Mouse (Mus musculus): ENCODE results near the gene Elf2. TPM values are rescaled to one million over a fixed set of nuclear protein-coding genes. Genes with fewer than 3 reads are reported as not detected.

The Elf2 gene
- polyA plus RNA-seq, 1 experiment = 106 TPM

GRCm38 (mm10) chr3:51295225-51295624 is 45.2 kb downstream of the Elf2 start:
- 93% methylated on average over 2 of the region's 2 CpGs for WGBS
- TF ChIP-seq POLR2A (IDR thresholded peaks at IDR 0.05; ENCODE audit: control insufficient read depth, extremely low read depth, insufficient read depth, low read length, poor library complexity) = no peak
- no peak for TF ChIP-seq CTCF (IDR thresholded peaks at IDR 0.05; ENCODE audit: borderline replicate concordance, control insufficient read depth, extremely low read depth, insufficient read depth, low read length, poor library complexity)
- Histone ChIP-seq H3K36me3 (ENCODE audit: control insufficient read depth, insufficient read depth, low read length) (peaks cover 5% of the 10 kb centered on the region; the same call in 1 of the 2 replicates), H3K27ac (ENCODE audit: control insufficient read depth, insufficient read depth, low read length) (no peak overlapping the region), H3K4me1 (replicated peaks; ENCODE audit: control insufficient read depth, insufficient read depth, low read length) (0 out of 2 replicates have a peak, but pooled peaks cover 2% of the 10 kb centered on the region), H3K4me3 (ENCODE audit: control insufficient read depth, insufficient read depth, low read length) (no peak overlapping the region), H3K27me3 (ENCODE audit: control insufficient read depth, insufficient read depth, low read length) (no peaks in the 10 kb centered on the region)
- no peak for DNase-seq

GRCm38 (mm10) chr3:51294251-51294650 is 46.2 kb downstream of the Elf2 start:
- H3K27me3 ChIP-seq (ENCODE audit: control insufficient read depth, insufficient read depth, low read length) = no peaks in the 10 kb centered on the region
- peaks cover 5% of the 10 kb centered on the region; the same call in 1 of the 2 replicates for H3K36me3 ChIP-seq (ENCODE audit: control insufficient read depth, insufficient read depth, low read length)
- no peak for TF ChIP-seq POLR2A (IDR thresholded peaks at IDR 0.05; ENCODE audit: control insufficient read depth, extremely low read depth, insufficient read depth, low read length, poor library complexity)
- no peak for TF ChIP-seq CTCF (IDR thresholded peaks at IDR 0.05; ENCODE audit: borderline replicate concordance, control insufficient read depth, extremely low read depth, insufficient read depth, low read length, poor library complexity)
- WGBS = 81% methylated on average over 2 of the region's 2 CpGs
- no peak for DNase-seq
- no peak overlapping the region for H3K4me3 ChIP-seq (ENCODE audit: control insufficient read depth, insufficient read depth, low read length)
- H3K27ac ChIP-seq (ENCODE audit: control insufficient read depth, insufficient read depth, low read length) = no peak overlapping the region
- H3K4me1 ChIP-seq (replicated peaks; ENCODE audit: control insufficient read depth, insufficient read depth, low read length) = 0 out of 2 replicates have a peak, but pooled peaks cover 2% of the 10 kb centered on the region

- peak; percentile 82 for DNase-seq
- H3K36me3 ChIP-seq (ENCODE audit: control insufficient read depth, insufficient read depth, low read length) = no peaks in the 10 kb centered on the region
- no peaks in the 10 kb centered on the region for H3K4me1 ChIP-seq (replicated peaks; ENCODE audit: control insufficient read depth, insufficient read depth, low read length)
- 69% methylated on average over 11 of the region's 11 CpGs for WGBS
- H3K4me3 ChIP-seq (ENCODE audit: control insufficient read depth, insufficient read depth, low read length) = no peak overlapping the region
- H3K27ac ChIP-seq (ENCODE audit: control insufficient read depth, insufficient read depth, low read length) = no peak overlapping the region
- no peaks in the 10 kb centered on the region for H3K27me3 ChIP-seq (ENCODE audit: control insufficient read depth, insufficient read depth, low read length)
- TF ChIP-seq POLR2A (IDR thresholded peaks at IDR 0.05; ENCODE audit: control insufficient read depth, extremely low read depth, insufficient read depth, low read length, poor library complexity) (no peak), CTCF (IDR thresholded peaks at IDR 0.05; ENCODE audit: borderline replicate concordance, control insufficient read depth, extremely low read depth, insufficient read depth, low read length, poor library complexity) (no peak)
These were observed 51.3 kb downstream of the Elf2 start for GRCm38 (mm10) chr3:51288880-51289821.

- H3K27ac ChIP-seq (ENCODE audit: control insufficient read depth, insufficient read depth, low read length) = no peak overlapping the region
- DNase-seq = no peak
- WGBS = 77% methylated on average over 1 of the region's 1 CpGs
These were observed 56.1 kb downstream of the Elf2 start for GRCm38 (mm10) chr3:51284375-51284774.

GRCm38 (mm10) chr3:51281727-51282126 is 58.7 kb downstream of the Elf2 start:
- DNase-seq = no peak
- H3K4me1 ChIP-seq (replicated peaks; ENCODE audit: control insufficient read depth, insufficient read depth, low read length) = peaks cover 2% of the 10 kb centered on the region; the same call in 1 of the 2 replicates
- no peaks in the 10 kb centered on the region for H3K36me3 ChIP-seq (ENCODE audit: control insufficient read depth, insufficient read depth, low read length)
- TF ChIP-seq POLR2A (IDR thresholded peaks at IDR 0.05; ENCODE audit: control insufficient read depth, extremely low read depth, insufficient read depth, low read length, poor library complexity) = no peak
- no peak for TF ChIP-seq CTCF (IDR thresholded peaks at IDR 0.05; ENCODE audit: borderline replicate concordance, control insufficient read depth, extremely low read depth, insufficient read depth, low read length, poor library complexity)
- no peaks in the 10 kb centered on the region for H3K27me3 ChIP-seq (ENCODE audit: control insufficient read depth, insufficient read depth, low read length)
- WGBS = 95% methylated on average over 4 of the region's 4 CpGs
- H3K4me3 ChIP-seq (ENCODE audit: control insufficient read depth, insufficient read depth, low read length) = no peak overlapping the region
- H3K27ac ChIP-seq (ENCODE audit: control insufficient read depth, insufficient read depth, low read length) = no peak overlapping the region

More at GRCm38 (mm10) chr3:51284375-51284774, 56.1 kb downstream of the Elf2 start:
- no peaks in the 10 kb centered on the region for H3K36me3 ChIP-seq (ENCODE audit: control insufficient read depth, insufficient read depth, low read length)
- H3K4me1 ChIP-seq (replicated peaks; ENCODE audit: control insufficient read depth, insufficient read depth, low read length) = no peaks in the 10 kb centered on the region
- no peak overlapping the region for H3K4me3 ChIP-seq (ENCODE audit: control insufficient read depth, insufficient read depth, low read length)
- H3K27me3 ChIP-seq (ENCODE audit: control insufficient read depth, insufficient read depth, low read length) = no peaks in the 10 kb centered on the region
- TF ChIP-seq CTCF (IDR thresholded peaks at IDR 0.05; ENCODE audit: borderline replicate concordance, control insufficient read depth, extremely low read depth, insufficient read depth, low read length, poor library complexity) (no peak), POLR2A (IDR thresholded peaks at IDR 0.05; ENCODE audit: control insufficient read depth, extremely low read depth, insufficient read depth, low read length, poor library complexity) (no peak)

GRCm38 (mm10) chr3:51278433-51278832 is 62.0 kb downstream of the Elf2 start:
- Histone ChIP-seq H3K27ac (ENCODE audit: control insufficient read depth, insufficient read depth, low read length) (no peak overlapping the region), H3K36me3 (ENCODE audit: control insufficient read depth, insufficient read depth, low read length) (no peaks in the 10 kb centered on the region), H3K4me3 (ENCODE audit: control insufficient read depth, insufficient read depth, low read length) (no peak overlapping the region), H3K27me3 (ENCODE audit: control insufficient read depth, insufficient read depth, low read length) (no peaks in the 10 kb centered on the region), H3K4me1 (replicated peaks; ENCODE audit: control insufficient read depth, insufficient read depth, low read length) (peaks cover 4% of the 10 kb centered on the region)
- WGBS = 94% methylated on average over 4 of the region's 4 CpGs
- DNase-seq = no peak
- TF ChIP-seq CTCF (IDR thresholded peaks at IDR 0.05; ENCODE audit: borderline replicate concordance, control insufficient read depth, extremely low read depth, insufficient read depth, low read length, poor library complexity) (no peak), POLR2A (IDR thresholded peaks at IDR 0.05; ENCODE audit: control insufficient read depth, extremely low read depth, insufficient read depth, low read length, poor library complexity) (no peak)

Measured in thymus, adult 2 months (tissue).